Mouse (Mus musculus) embryonic stem cell, embryonic (primary cell): ENCODE data around the gene Tcta.

Source experiments
- CTCF ChIA-PET, 4 experiments: fragments of 300-600 bp in 2 of 4; fragments of 350-600 bp in 2 of 4; sonication (Branson Sonifier 250); formaldehyde crosslinking; loops; one replicate each; lab custom pipeline; 2022; ENCODE audit warnings: inconsistent platforms in 2 of 4; lab: Charles Lee
- POLR2A ChIA-PET, 4 experiments: fragments of 300-600 bp in 2 of 4; fragments of 350-600 bp in 2 of 4; sonication (Branson Sonifier 250); formaldehyde crosslinking; loops; one replicate each; lab custom pipeline; 2022; ENCODE audit warnings: antibody characterized with exemption in 4 of 4, inconsistent platforms in 1 of 4; lab: Charles Lee

Gene Tcta

GRCm38 (mm10) chr9:108290773-108291172 is 15.2 kb downstream of the Tcta start:
- ChIA-PET POLR2A (interaction anchor here in 3 of 4 experiments (0.6 to 5.4 kb wide), 44 partner anchors 8 to 542 kb away, joined by 3 to 37 read pairs (median 4); partner anchors contain the start of genes Rhoa (in 3 of the 3), Tcta (in 3 of the 3), Dag1 (in 2 of the 3) and 1700102P08Rik (in 1 of the 3)), CTCF (interaction anchor here in 3 of 4 experiments (0.6 to 1.5 kb wide), 12 partner anchors 12 to 840 kb away, joined by 3 to 8 read pairs (median 4); partner anchors contain the start of genes Amigo3 (in 1 of the 3), Rhoa (in 1 of the 3) and Tcta (in 1 of the 3))

GRCm38 (mm10) chr9:108290016-108290750 is 15.8 kb downstream of the Tcta start, which contains the start of gene Nicn1:
Nicn1 (plus strand) TSS chr9:108290429.
- POLR2A ChIA-PET, result interaction anchor here in 3 of 4 experiments (0.6 to 5.4 kb wide), 45 partner anchors 8 to 542 kb away, joined by 3 to 37 read pairs (median 4); partner anchors contain the start of genes Rhoa (in 3 of the 3), Tcta (in 3 of the 3), Dag1 (in 2 of the 3) and 1700102P08Rik (in 1 of the 3)
- CTCF ChIA-PET, result interaction anchor here in 3 of 4 experiments (0.6 to 1.5 kb wide), 14 partner anchors 11 to 841 kb away, joined by 3 to 8 read pairs (median 4); partner anchors contain the start of genes Amigo3 (in 1 of the 3), Rhoa (in 1 of the 3) and Tcta (in 1 of the 3)

GRCm38 (mm10) chr9:108289347-108289746 is 16.6 kb downstream of the Tcta start:
- ChIA-PET POLR2A (interaction anchor here in 2 of 4 experiments (0.6 to 5.4 kb wide), 10 partner anchors 8 to 290 kb away, joined by 3 to 37 read pairs (median 8); partner anchors contain the start of genes Rhoa (in 2 of the 2), Tcta (in 2 of the 2), 1700102P08Rik (in 1 of the 2) and Amt (in 1 of the 2)), CTCF (interaction anchor here in 2 of 4 experiments (0.6 to 0.8 kb wide), 2 partner anchors 222 to 358 kb away, joined by 3 to 5 read pairs; no protein-coding TSS in a partner anchor)

DNA sequence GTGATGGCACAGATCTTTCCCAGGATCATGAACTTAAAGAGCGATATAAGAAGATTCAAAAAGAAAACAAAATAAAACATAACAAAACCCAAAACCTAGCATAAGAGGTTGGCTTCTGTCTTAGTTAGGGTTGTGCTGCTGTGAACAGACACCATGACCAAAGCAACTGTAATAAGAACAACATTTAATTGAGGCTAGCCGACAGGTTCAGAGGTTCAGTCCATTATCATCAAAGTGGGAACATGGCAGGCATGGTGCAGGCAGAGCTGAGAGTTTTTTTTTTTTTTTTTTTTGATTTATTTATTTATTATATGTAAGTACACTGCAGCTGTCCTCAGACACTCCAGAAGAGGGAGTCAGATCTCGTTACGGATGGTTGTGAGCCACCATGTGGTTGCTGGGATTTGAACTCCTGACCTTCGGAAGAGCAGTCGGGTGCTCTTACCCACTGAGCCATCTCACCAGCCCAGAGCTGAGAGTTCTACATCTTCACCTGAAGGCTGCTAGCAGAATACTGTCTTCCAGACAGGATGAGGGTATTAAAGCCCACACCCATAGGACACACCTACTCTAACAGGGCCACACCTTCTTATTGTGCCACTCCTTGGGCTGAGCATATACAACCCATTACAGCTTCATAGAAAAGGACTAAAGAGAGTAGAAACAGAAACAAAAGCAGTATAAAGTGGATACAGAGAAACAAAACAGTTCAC is 18.3 kb downstream of the Tcta start:
- POLR2A ChIA-PET, result interaction anchor here (0.6 to 4.8 kb wide), 15 partner anchors 9 to 271 kb away, joined by 3 to 24 read pairs (median 3); partner anchors contain the start of genes Amt (in 2 of the 4), Rhoa (in 2 of the 4), Tcta (in 2 of the 4) and Gpx1 (in 1 of the 4)
- CTCF ChIA-PET, result interaction anchor here (0.6 to 1.8 kb wide), 8 partner anchors 9 to 185 kb away, joined by 3 to 5 read pairs (median 3); no protein-coding TSS in a partner anchor

DNA sequence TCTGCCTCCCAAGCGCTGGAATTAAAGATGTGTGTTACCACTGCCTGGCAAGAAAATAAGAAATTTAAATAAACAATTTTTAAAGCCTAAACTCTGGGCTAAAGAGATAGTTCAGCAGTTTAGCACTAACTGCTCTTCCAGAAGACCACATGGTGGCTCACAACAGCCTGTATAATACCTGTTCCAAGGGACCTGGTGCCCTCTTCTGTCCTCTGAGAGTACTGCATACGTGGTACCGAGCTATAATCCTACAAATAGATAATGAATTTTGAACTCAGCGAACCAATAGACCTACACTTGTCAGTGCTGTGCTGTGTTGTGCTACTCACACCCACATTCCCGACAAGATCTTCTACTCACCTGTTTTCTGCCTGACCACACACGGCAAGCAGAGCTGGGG is 21.6 kb downstream of the Tcta start:
- ChIA-PET POLR2A (interaction anchor here (0.5 to 2.7 kb wide), 33 partner anchors 11 to 275 kb away, joined by 3 to 17 read pairs (median 4); partner anchors contain the start of genes Dag1 (in 3 of the 4), Amt (in 2 of the 4), Rhoa (in 2 of the 4) and Amigo3 (in 1 of the 4)), CTCF (interaction anchor here (0.6 to 3.0 kb wide), 86 partner anchors 9 to 1582 kb away, joined by 3 to 39 read pairs (median 4); partner anchors contain the start of genes Amt (in 2 of the 4), Rhoa (in 2 of the 4), Tcta (in 2 of the 4) and Apeh (in 1 of the 4))

GRCm38 (mm10) chr9:108280071-108280828 is 25.7 kb downstream of the Tcta start:
- POLR2A ChIA-PET, result interaction anchor here in 1 of 4 experiments (6.5 kb wide), 1 partner anchor 15 kb away, joined by 34 read pairs; the partner anchor contains the start of gene Dag1
- CTCF ChIA-PET, result no interaction called here

DNA sequence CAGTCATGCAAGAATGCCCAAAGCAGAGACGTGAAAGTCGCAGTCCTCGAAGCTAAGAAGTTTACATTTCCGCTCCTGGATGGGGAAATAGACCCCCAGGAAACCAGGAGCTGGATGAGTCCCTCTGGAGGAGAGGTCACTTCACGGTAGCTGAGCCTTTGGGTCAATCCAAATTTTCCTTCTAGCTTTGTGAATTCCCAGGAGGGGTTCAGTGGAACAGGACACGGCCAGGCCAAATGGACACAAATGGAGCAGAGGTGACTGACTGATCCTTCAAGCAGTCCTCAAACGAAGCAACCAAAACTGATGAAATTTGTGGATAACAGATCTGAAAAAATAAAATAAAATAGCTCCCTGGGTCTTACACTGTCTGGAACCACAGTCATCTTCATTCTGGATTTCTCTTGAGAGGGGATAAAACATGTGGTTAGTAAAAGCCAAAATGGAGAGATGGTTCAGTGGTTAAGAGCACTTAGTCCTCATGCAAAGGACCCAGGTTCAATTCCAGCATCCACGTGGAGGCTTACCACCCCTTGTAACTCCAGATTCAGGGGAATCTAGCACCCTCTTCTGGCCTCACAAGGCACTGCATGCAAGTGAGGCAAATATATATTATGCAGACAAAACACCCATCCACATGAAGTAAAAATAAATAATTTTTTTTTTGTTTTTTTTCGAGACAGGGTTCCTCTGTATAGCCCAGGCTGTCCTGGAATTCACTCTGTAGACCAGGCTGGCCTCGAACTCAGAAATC is 27.1 kb downstream of the Tcta start:
- CTCF ChIA-PET, result interaction anchor here (0.6 to 1.8 kb wide), 18 partner anchors 9 to 377 kb away, joined by 3 to 11 read pairs (median 4); partner anchors contain the start of genes Dag1 (in 1 of the 4), Nicn1 (in 1 of the 4), Rhoa (in 1 of the 4) and Tcta (in 1 of the 4)
- POLR2A ChIA-PET, result interaction anchor here in 3 of 4 experiments (0.6 to 6.5 kb wide), 14 partner anchors 10 to 422 kb away, joined by 3 to 34 read pairs (median 4); partner anchors contain the start of genes Dag1 (in 2 of the 3) and Usp19 (in 1 of the 3)

- ChIA-PET POLR2A (interaction anchor here in 2 of 4 experiments (1.1 to 6.5 kb wide), 3 partner anchors 10 to 21 kb away, joined by 4 to 34 read pairs (median 8); partner anchors contain the start of genes Amt (in 1 of the 2) and Dag1 (in 1 of the 2)), CTCF (interaction anchor here in 1 of 4 experiments (0.9 to 2.0 kb wide), 3 partner anchors 9 to 72 kb away, joined by 4 to 9 read pairs (median 4); no protein-coding TSS in a partner anchor)
These were observed 30.7 kb downstream of the Tcta start for GRCm38 (mm10) chr9:108275331-108275659.

DNA sequence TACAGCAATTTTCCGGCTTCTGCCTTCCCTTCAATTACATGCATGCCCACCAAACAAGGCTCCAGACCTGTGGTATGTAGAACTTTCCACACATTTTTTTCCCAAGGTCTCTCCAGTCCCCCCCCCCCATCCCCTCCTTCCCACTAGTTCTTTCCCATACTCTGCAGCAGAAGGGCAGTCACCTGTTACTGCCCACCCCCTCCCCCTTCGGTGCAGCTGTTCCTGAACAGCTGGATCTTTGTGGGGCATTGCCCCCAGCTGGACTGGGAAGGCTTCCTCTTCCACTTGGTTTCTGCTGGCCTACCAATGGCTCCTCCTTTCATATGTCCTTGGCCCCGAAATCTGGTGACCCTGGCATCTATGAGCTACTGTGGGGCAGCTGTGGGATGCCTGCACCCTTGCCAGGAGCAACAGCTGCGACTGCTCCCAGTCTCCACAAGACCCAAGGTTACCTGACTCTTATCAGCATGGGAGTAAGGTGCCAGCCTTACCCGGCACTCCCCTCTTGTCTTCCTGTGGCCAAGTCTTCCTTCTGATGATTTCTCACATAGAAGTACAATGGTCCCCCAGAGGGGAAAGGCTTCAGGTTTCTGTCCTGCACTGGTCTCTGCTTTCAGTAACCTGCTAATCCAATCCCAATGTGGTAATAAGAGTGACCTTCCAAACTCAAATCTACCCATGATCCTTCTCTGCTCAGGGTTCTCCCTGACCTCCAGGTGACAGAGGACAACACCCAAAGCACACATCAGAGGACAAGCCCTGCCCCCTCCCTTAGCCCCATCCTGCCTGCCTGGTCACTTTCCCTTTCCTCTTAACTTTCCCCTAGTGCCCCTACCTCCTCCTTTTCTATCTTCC is 31.3 kb downstream of the Tcta start:
- POLR2A ChIA-PET, result interaction anchor here (0.6 to 6.5 kb wide), 7 partner anchors 10 to 230 kb away, joined by 3 to 34 read pairs (median 4); partner anchors contain the start of genes Amt (in 1 of the 4) and Dag1 (in 1 of the 4)
- CTCF ChIA-PET, result interaction anchor here in 2 of 4 experiments (0.6 to 2.0 kb wide), 4 partner anchors 10 to 1422 kb away, joined by 3 to 18 read pairs (median 6); no protein-coding TSS in a partner anchor

GRCm38 (mm10) chr9:108273485-108273884 is 32.5 kb downstream of the Tcta start:
- POLR2A ChIA-PET, result interaction anchor here in 3 of 4 experiments (0.6 to 1.9 kb wide), 7 partner anchors 9 to 640 kb away, joined by 3 to 6 read pairs (median 3); partner anchors contain the start of gene Dag1 (in 2 of the 3)
- CTCF ChIA-PET, result interaction anchor here in 3 of 4 experiments (0.6 to 2.0 kb wide), 10 partner anchors 10 to 399 kb away, joined by 3 to 13 read pairs (median 4); partner anchors contain the start of gene Wdr6 (in 1 of the 3)

DNA sequence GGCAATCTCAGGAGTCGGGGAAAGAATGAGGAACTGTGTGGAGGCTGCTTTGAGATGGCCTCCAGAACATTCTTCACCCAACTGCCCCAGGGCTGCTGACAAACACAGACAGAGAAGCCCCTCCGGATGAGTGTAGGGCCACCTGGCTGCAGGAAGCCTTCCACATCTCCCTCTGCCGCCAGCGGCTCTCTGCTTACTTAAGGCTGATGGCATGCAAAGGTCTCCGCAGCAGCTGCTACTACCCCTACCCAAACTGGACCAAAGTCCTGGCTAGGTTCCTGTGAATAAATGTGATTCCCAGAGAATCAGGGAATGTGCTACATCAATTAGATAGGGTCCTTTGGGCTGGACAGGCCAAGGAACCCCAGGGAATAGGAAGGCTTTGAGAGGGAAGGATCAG is 33.3 kb downstream of the Tcta start:
- CTCF ChIA-PET, result interaction anchor here in 3 of 4 experiments (0.6 to 0.7 kb wide), 4 partner anchors 9 to 139 kb away, joined by 3 read pairs; no protein-coding TSS in a partner anchor
- POLR2A ChIA-PET, result interaction anchor here in 1 of 4 experiments (0.6 to 1.9 kb wide), 5 partner anchors 8 to 118 kb away, joined by 3 to 4 read pairs (median 3); no protein-coding TSS in a partner anchor

- ChIA-PET CTCF (interaction anchor here in 2 of 4 experiments (0.7 to 1.1 kb wide), 5 partner anchors 8 to 99 kb away, joined by 3 read pairs; no protein-coding TSS in a partner anchor), POLR2A (interaction anchor here in 2 of 4 experiments (0.6 to 1.9 kb wide), 7 partner anchors 7 to 252 kb away, joined by 3 to 4 read pairs (median 3); no protein-coding TSS in a partner anchor)
These were observed 34.0 kb downstream of the Tcta start for GRCm38 (mm10) chr9:108271941-108272340.

DNA sequence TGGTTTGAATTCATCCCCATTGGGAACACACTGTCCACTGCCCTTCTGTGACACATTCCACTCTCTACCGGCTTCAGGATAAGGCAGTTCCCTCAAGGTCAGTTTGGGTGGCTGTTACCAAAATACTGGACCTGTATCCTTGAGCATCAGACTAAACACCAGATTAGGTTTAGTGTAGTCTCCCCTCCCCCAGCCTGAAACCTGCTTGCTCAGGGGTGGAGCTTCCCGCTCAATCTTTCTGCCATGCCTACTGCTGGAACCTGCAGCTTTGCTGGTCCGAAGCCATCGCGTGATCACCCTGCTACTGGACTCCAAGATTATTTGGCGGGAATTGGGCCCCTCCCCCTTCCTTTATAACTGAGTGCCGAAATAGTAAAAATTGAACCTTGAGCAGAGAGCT is 37.3 kb downstream of the Tcta start:
- CTCF ChIA-PET, result interaction anchor here in 1 of 4 experiments (0.9 kb wide), 1 partner anchor 15 kb away, joined by 3 read pairs; no protein-coding TSS in a partner anchor
- POLR2A ChIA-PET, result interaction anchor here in 2 of 4 experiments (0.7 to 1.7 kb wide), 6 partner anchors 8 to 266 kb away, joined by 3 to 14 read pairs (median 4); partner anchors contain the start of genes Apeh (in 1 of the 2), Ip6k1 (in 1 of the 2), Qrich1 (in 1 of the 2) and Rhoa (in 1 of the 2)

GRCm38 (mm10) chr9:108267691-108268090 is 38.3 kb downstream of the Tcta start:
- CTCF ChIA-PET, result no interaction called here

More at GRCm38 (mm10) chr9:108267691-108268090, 38.3 kb downstream of the Tcta start:
- POLR2A ChIA-PET, result interaction anchor here in 2 of 4 experiments (0.6 kb wide), 4 partner anchors 13 to 541 kb away, joined by 3 to 6 read pairs (median 4); partner anchors contain the start of gene Nckipsd (in 1 of the 2)
